Mouse (Mus musculus) MEL (cell line): Measurements from ENCODE around the gene Supt3.

Experiments
- CTCF ChIP-seq, 3 experiments: IDR thresholded peaks in 2 of 3; conservative IDR thresholded peaks in 1 of 3; 2 replicates each; pipeline ENCODE4 v1.5.1; 2011 to 2012; ENCODE audit warnings: low read length in 3 of 3, low read depth in 2 of 3, mild to moderate bottlenecking in 2 of 3, improper control_type of control experiment in 1 of 3, inconsistent platforms in 1 of 3, mixed read lengths in 1 of 3, moderate library complexity in 1 of 3; ENCODE audit not compliant: control insufficient read depth in 1 of 3, insufficient read depth in 1 of 3, poor library complexity in 1 of 3, severe bottlenecking in 1 of 3
- MAX ChIP-seq: IDR thresholded peaks from 2 replicates; pipeline ENCODE4 v1.6.1; 2011; ENCODE audit warnings: low read length, improper control_type of control experiment
- MEF2A ChIP-seq: IDR thresholded peaks from 2 replicates; pipeline ENCODE4 v1.6.1; 2014; ENCODE audit warnings: low read depth, mild to moderate bottlenecking, inconsistent platforms, low read length, improper control_type of control experiment; ENCODE audit not compliant: poor library complexity, insufficient replicate concordance, severe bottlenecking; ENCODE audit errors: extremely low read depth
- MXI1 ChIP-seq: IDR thresholded peaks from 2 replicates; pipeline ENCODE4 v1.6.1; 2011; ENCODE audit warnings: mild to moderate bottlenecking, low read depth, low read length, improper control_type of control experiment
- POLR2A ChIP-seq, 2 experiments: IDR thresholded peaks; 2 replicates each; pipeline ENCODE4 v1.6.1; 2011 to 2012; ENCODE audit warnings: low read length in 2 of 2, mild to moderate bottlenecking in 2 of 2, control low read depth in 1 of 2, improper control_type of control experiment in 1 of 2, low read depth in 1 of 2, moderate library complexity in 1 of 2; ENCODE audit not compliant: control insufficient read depth in 1 of 2, insufficient read depth in 1 of 2, poor library complexity in 1 of 2
- POLR2AphosphoS2 ChIP-seq: IDR thresholded peaks from 2 replicates; pipeline ENCODE4 v1.6.1; 2011; ENCODE audit warnings: low read length, improper control_type of control experiment
- ZNF384 ChIP-seq: IDR thresholded peaks from 2 replicates; pipeline ENCODE4 v1.6.1; 2012; ENCODE audit warnings: low read depth, mild to moderate bottlenecking, inconsistent platforms, low read length, improper control_type of control experiment

- TF ChIP-seq CTCF (IDR thresholded peaks at IDR 0.05 in 2 of 3, conservative IDR thresholded peaks at IDR 0.05 in 1 of 3; ENCODE audit: control insufficient read depth in 1 of 3, insufficient read depth in 1 of 3, low read depth in 2 of 3, low read length in 3 of 3, poor library complexity in 1 of 3, severe bottlenecking in 1 of 3) (no peak), POLR2A (IDR thresholded peaks at IDR 0.05; ENCODE audit: control insufficient read depth in 1 of 2, insufficient read depth in 1 of 2, low read depth in 1 of 2, low read length in 2 of 2, poor library complexity in 1 of 2) (no peak), MEF2A (no peak), ZNF384 (no peak), POLR2AphosphoS2 (no peak), MXI1 (no peak), MAX (no peak)
Measured at GRCm38 (mm10) chr17:44772576-44772975, 4.4 kb upstream of the Supt3 start.
